Mouse (Mus musculus) ovary, postnatal 36 days (tissue): ENCODE results near the gene Dhdds.

Experiments used
- DNase-seq: peaks from one replicate; pipeline ENCODE4 v3.0.0; 2022; ENCODE audit warnings: low spot score, mixed read lengths

Gene Dhdds

GRCm38 (mm10) chr4:134000466-134001438 is at the start of gene Dhdds:
TSS of gene Dhdds (minus strand) at chr4:134000918.
- peak; percentile 94 for DNase-seq

- no peak for DNase-seq
Measured at GRCm38 (mm10) chr4:134047648-134048047, 46.9 kb upstream of the Dhdds start.

GRCm38 (mm10) chr4:134043041-134043440 is 42.3 kb upstream of the Dhdds start:
- DNase-seq: no peak

DNA sequence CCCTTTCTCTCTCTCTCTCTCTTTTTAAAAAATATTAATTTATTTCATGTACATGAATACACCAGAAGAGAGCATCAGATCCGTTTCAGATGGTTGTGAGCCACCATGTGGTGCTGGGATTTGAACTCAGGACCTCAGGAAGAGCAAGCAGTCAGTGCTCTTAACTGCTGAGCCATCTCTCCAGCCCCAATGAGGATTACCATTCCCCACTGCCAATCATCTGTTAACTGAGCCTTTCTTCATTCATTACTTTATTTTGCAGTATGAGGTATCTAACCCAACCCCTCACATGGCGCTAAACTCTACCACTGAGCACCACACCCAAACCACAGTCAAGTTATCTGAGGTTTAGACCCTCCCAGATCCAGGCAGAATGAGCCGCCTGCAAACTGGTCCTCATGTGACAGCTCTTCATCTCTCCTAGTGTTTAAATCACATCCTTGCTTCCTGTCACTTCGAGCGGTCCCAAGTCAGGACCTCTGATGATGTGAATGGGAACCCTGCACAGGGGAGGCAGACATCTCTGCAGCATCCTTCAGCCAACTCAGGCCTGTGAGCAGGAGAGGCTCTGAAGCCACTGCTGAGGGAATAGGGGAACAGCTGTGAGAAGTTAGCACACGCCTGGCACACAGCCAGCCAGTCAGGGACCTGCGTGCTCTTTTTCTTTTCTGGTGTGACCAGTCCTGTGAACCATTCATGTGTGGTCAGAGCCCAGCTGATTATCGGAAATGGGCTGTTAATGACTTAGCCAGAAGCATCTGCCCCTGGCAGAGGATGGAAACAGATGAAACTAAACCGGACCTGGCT is 40.8 kb upstream of the Dhdds start:
- DNase-seq: no peak

GRCm38 (mm10) chr4:134035953-134036352 is 35.2 kb upstream of the Dhdds start:
- peak; percentile 72 for DNase-seq

GRCm38 (mm10) chr4:134025802-134026201 is 25.1 kb upstream of the Dhdds start:
- DNase-seq: no peak

GRCm38 (mm10) chr4:134020621-134021020 is 19.9 kb upstream of the Dhdds start:
- DNase-seq: peak; percentile 81

DNA sequence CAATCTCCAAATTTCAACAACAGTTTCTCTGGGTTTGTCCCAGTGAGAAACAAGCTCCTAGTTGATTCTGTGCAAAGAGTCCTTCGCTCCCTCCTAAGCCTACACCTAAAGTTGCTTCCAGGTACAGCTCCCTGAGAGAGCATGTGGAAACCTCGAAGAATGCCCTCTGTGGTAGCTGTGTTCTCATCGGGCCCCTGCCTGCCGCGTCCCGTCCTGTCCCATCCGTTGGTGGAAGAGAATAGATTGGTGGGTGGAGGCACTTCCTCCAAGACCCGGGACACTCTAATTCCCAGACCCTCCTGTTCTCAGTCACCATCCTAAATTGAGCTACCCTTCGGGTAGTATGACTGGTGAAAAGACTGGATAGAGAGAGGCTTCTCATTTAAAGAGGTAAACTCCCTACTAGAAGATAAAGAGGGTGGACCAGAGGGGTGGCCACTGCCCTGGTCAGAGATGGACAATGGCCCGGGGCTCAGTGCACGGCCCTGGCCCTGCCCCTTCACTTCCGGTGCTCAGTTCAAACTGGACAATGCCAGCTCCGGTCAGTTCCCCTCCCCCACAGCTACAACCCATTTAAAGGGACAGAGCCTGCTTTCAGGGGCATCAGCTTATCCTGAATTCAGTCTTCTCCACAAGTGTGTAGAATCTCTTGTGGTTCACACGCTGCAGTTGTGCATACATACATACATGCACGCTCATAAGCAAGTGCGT is 19.1 kb upstream of the Dhdds start:
- no peak for DNase-seq

DNA sequence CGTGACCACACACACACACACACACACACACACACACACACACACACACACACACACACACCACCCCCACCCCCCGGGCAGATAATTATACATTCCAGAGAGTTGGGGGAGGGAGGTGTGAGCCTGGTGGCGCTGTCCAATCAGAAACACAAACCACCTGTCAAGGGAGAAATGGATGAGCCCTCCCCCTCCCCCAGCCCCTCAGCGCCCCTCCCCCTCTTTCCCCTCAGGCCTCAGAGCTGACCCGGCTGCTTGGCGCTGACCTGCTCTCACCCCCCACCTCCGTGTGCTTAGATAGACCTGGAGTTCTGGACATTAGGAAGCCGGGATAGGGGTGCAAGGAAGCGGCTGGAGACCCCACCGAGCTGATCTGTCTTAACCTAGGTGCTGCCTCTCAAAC is 18.5 kb upstream of the Dhdds start:
- DNase-seq: no peak

GRCm38 (mm10) chr4:134018779-134019145 is 18.0 kb upstream of the Dhdds start, which contains the start of gene Lin28a:
TSS of gene Lin28a (minus strand) at chr4:134018841.
- no peak for DNase-seq

- no peak for DNase-seq
Measured at GRCm38 (mm10) chr4:134018038-134018778, 17.5 kb upstream of the Dhdds start.

DNA sequence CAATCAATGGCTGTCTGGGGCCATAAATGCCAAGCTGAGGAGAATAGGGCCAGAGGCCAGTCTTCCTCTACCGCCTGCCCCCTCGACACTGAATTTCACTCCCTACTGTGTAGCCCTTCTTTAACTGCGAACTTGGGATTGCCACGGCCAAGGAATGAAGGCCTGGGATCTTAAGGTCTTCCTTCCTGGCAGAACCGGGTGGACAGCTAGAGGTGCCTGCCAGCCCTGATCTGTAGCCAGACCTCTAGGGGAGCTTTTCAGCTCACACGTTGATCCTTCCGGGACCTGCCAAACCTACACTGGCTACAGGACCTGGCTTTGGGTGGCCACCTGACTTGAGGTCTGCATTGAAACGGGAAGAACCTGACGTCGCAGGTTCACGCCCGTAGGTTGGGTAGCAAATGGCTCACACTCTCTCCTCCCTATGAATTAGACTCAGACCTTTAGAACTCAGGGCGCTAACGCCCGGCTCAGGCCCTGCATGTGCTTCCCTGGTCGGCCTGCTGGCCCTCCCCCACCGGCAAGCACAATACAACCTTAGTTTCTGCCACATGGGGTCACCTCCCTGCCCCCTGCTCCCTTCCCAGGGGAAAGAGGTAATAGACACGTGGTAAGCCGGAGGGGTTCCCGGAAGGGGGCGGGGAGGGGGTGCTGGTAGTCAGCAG is 16.6 kb upstream of the Dhdds start:
- DNase-seq: no peak

GRCm38 (mm10) chr4:134016767-134017166 is 16.0 kb upstream of the Dhdds start:
- no peak for DNase-seq

GRCm38 (mm10) chr4:134016208-134016607 is 15.5 kb upstream of the Dhdds start:
- no peak for DNase-seq

DNA sequence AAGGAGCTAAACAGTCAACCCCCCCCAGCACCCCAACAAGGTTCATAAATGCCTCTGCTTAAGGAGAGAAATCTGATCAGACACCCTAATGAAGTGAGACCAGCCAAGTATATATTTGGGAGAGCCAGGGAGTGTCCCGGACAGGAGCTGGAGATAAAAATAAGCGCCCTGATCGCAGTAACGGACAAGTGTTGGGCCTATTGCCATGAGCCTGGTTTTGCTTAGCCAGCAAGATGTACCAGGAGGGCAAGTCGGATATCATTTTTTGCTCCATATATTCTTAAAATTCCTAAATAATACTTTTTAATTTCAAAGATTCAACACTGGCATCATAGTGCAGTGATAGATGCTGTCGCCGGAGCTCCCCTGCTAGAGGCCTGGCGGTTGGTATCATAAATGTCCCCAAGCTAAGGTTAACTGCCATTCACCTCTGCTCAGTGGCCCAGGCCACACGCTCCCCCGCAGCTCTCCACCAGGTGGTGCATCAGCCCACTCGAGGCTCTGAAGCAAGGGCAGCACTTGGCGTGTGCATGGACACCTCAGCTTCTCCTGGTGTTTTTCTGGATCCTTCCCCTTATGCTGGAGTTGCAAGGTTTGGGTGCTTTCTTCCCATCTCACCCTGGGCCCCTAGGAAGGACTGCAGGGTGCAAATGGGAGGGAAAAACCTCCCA is 12.3 kb upstream of the Dhdds start:
- no peak for DNase-seq

DNA sequence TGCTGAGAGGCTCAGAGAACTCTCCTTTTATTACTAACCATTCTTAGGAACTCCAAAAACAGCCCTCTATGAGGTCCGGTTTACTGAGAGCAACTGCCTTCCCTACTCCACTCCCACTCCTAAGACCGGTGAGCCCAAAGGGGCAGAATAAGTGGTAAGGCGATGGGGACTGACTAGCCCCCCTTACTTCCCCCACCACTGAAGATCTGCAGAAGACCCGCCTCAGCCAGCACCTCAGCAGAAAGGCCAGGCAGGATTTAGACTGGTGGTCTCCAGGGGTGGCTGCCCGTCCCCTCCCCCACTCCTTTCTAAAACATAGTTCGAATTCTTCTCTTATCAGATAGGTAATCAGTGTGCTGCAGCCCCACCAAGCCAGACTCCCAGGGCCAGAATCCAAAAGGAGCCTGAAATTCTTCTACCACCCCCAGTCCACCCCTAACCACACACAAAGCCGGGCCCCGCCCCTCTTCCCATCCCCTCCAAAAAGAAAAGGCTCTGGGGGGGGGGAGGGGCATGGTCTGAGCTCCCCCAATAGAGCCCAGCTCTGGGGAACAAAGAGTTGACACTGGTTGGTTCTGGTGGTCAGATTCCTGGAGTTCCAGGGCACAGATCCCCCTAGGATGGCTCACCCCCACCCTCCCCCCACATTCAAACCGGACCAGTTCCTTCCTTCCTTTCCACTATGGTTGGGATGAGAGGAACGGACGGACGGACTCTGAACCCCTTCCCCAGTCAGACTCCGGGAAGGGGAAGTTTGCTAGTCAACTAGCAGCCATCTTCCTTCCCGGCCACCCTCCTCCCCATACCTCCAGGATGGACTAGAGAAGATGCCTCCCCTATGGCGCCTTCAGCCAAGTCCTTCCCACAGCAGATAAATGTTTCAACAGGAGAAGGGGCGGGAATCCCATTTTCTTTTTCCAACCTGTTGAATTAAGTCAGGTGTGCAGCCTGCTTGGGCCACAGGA is 11.0 kb upstream of the Dhdds start:
- DNase-seq: no peak

DNA sequence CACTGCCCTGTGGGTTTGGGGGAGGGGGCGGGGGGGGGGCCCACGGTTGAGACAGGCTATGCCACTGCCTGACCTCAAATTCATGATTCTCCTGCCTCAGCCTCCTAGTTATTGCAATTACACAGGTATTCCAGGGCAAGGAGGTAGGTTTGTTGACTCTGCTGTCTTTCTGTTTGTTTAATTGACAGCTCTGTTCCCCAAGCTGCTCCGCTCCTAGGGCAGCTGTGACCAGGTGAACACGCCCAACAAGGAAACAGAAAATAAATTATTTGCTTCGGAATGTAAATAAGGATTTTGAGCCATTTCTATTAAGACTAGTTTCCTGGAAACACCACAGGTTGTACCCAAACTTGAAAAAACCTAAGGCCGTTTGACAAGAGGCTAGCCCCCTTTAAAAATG is 9.0 kb upstream of the Dhdds start:
- DNase-seq: no peak

DNA sequence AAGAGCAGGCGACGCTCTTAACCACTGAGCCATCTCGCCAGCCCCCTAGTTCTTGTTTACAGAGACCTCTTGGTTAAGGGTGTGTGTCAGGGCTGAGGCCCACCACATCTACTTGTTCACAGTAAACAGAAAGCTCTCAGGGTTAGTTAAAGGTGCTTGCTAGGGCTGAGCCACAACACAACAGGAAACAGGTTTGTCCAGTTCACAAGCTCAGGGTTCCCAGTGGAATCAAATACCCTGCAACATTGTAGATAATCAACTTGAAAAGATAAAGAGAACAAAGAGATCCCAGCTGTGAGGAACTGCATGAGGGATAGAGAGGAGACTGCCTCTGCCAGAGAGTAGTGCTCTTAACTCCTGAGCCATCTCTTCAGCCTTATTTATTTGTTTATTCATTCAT is 6.1 kb upstream of the Dhdds start:
- DNase-seq: no peak
